Mouse (Mus musculus) CD4-positive, CD25-positive, alpha-beta regulatory T cell, adult 2 months (primary cell): ENCODE measurements around the gene Plekha1.
A peak's percentile ranks its signal among the peaks of the same experiment; 100 is the strongest.

Source experiments
- DNase-seq: peaks from one replicate; pipeline ENCODE4 v3.0.0-alpha.2; 2012; ENCODE audit warnings: low read depth, low spot score

Plekha1 gene

DNA sequence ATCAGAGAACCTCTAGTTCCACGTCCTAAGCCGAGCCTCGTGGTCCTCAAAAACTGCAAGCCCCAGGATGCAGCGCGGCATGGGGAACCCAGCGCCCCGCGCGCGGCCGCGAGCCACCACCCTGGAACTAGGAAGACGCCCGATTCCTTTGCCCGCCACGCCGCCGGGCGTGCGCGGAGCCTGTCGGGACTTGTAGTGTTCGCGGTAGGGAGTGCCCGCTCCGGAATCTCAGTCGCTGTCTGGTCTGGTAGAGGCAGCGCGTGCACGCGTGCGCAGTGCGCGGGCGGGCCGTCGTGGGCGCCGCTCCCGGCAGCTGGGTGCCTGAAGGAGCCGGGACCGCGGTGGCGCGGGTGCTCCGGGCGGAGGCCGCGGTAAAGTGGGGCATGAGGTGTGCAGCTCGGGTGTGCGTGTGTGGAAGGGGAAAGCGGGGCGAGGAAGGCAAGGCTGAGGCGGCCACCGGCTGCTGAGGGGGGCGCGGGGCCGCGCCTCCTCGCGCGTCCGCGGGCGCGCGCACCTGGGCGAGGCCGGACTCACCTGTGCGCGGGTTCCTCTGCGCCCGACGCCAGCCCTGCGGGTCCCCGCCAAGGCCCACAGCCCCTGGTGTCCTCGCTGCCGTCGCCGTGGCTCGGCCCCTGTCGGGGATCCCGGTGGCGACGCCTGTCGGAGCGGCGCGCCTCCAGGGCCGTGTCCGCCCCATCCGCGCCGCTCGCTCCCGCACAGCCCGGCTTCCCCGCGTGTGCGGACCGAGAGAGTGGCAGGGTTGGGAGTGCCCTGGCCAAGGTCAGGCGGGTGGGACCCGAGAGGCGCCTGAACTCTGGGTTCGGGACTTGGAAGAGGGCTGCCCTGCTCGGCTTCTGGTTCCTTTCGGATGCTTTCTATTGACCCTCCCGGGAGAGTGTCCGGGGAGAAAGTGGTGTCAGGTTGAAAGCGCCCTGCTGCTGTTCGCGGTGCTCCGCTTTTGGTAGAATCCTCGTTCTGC lies at the start of gene Plekha1:
Gene Plekha1, plus strand, starts transcription at position 144 of the 979 bp plus-strand sequence.
- DNase-seq: peak; percentile 97

DNA sequence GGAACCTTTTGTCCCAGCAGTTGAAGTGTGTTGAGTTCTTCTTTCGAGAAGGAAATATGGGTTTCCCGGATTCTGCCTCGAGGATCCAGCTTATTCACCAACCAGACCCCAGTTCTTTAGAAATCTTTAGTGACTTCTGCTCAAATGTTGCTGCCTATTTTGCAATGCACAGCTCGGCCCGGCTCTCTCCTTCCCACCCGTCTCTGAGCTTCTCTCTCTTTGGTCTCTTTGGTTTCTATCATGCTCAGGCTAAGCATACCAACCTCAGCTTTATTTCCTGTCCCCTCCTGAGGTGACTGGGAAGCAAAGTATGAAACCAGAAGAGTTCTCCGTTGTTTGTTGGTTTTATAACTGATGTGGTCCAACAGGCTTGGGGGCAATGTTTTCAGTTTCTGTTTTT lies 49.3 kb upstream of the Plekha1 start:
- no peak for DNase-seq

DNA sequence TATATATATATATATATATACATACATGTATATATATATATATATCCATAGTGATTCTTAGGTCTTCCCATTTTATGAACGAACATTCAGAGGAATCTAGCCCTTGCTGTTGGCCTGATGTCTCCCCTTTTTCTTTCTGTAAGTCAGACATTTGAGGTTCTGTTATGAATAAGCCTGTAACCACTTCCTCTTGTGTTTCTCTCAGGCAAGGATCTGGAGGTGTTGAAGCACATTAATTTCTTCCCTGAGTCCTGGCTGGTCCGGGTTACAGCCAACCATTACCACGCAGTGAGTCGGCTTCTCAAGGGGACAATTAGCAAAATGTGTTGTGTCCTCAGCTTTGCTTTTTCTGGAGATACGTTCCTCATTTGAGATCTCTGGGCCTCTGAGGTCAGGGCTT lies 46.7 kb upstream of the Plekha1 start:
- DNase-seq: peak; percentile 45

DNA sequence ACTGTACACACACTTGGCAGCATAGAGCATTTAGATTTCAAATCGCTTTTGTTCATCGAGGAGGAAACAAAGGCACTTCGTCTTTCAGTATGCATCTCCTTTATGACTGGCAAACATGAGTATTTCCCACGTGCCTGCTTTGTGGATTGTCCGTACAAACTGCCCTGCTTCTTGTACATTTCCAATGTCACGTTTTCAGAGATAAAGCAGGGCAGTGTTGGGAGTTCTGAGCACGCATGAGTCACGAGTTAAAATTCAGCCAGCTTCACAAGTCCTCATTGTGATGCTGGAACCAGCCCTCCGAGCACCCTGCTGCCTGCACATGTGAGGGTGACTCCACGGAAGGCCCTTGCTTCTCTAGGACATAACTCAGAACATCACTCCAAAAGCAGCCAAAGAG lies 45.9 kb upstream of the Plekha1 start:
- no peak for DNase-seq

DNA sequence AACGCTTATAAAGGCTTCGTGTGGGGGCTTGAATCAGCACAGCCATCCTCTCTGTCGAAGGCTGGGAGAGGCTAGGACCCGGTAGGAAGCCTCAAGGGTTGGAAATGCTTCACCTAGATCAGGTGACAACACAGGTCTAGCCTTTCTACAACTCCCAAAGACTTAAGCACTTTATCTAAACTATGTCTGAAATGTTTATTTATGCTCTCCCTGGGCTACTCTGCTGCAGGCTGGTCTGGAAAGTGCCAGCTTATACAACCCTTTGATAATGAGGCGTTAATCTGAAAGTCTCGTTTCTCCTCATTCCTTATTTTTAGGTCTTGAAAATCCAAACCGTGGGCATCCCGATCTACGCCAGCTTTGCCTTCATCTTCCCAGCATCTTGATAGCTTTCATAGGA lies 41.6 kb upstream of the Plekha1 start:
- no peak for DNase-seq

DNA sequence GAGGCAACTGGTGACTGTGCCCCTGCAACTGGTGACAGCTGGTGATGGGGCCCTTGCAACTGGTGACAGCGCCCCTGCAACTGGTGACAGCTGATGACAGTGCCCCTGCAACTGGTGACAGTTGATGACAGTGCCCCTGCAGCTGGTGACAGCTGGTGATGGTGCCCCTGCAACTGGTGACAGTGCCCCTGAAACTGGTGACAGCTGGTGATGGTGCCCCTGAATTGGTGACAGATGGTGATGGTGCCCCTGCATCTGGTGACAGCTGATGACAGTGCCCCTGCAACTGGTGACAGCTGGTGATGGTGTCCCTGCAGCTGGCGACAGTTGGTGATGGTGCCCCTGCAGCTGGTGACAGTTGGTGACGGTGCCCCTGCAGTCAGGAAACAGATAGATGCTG lies 39.2 kb upstream of the Plekha1 start:
- no peak for DNase-seq

DNA sequence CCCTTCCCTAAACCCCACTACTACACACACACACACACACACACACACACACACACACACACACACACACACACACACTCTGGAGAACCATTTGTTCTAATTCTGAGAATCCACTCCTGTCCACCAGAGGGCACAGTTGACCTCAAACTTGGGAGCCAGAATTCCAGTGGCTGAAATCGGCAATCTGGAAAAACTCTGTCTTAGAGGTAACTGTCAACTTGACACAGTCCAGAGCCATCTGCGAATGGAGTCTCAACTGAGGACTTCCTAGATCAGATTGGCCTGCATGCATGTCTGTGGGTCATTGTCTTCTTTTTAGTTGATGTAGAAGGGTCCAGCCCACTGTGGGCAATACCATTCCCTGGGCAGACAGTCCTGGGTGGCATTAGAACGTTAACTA lies 38.1 kb upstream of the Plekha1 start:
- DNase-seq: peak; percentile 50

DNA sequence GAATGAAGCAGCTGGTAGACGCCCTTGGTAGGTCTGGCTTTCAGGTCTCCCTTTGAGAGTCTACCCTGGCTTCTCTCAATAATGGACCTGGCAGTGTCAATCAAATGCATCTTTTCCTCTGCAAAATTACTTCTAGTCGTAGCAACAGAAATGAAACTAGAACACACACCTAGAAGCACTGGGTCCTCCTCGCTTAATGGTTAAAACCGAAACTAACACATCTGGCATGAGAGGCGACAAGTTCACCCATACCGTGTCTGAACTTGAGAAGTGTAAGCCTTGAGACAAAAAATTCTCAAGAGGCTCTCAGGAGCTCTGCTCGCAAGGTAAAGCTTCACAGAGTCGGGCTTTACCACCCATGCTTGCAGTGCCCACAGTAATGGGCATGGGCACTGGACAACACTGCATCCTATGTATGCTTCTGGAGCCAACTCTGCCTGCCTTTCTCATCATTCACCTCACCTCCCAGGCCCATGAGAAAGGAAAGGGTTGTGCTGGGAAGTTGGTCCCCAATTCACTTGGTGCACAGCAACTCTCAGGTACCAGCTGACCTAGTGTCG lies 37.6 kb upstream of the Plekha1 start:
- DNase-seq: peak; percentile 62

DNA sequence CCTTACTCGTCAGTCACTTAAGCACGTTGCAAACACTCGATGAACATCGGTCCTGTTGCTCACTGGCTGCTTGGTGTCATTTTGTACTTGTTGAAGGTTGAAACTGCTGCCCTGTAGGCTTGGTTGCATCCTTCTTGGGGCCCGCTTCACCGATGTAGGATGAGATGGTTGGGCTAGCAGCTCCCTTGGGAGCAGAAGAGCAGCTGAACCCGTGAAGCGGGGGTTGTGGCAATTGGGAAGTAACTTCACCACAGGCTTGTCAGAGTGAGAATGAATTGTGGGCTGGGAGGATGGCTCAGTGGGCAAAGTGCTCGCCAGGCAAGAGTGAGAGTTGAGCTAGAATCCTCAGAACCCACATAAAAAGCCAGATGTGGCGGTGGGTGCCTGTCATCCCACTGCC lies 37.1 kb upstream of the Plekha1 start:
- DNase-seq: no peak

DNA sequence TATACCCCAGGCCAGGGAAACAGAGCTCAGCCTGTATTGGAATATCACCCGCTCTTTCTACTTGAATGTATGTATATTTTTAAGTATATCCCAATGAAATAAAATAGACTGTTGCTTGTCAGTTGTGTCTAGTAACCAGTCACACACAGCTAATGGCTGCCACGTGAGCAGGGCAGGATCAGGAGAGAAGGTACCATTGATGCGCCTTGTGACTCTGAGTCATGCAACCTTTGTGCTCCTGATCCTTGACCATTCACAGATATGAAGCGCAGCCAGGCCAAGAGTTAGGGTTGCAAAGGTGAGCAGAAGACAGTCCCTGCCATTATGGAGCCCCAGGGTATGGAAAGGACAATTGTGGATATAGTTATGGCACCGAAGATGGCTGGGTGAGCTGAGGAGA lies 34.0 kb upstream of the Plekha1 start:
- DNase-seq: no peak

DNA sequence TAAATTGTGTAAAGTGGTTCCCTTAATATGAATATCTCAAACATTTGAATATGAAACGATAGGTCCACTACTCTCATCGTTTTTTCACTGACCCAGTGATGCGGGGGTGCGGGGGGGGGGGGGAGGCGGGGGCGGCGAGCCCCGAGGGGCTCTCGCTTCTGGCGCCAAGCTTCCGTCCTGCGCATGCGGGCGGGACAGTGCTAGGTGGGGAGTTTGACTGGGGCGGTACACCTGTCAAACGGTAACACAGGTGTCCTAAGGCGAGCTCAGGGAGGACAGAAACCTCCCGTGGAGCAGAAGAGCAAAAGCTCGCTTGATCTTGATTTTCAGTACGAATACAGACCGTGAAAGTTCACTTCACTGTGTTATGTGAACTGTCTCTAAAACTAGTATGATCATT lies 31.3 kb upstream of the Plekha1 start:
- peak; percentile 94 for DNase-seq

DNA sequence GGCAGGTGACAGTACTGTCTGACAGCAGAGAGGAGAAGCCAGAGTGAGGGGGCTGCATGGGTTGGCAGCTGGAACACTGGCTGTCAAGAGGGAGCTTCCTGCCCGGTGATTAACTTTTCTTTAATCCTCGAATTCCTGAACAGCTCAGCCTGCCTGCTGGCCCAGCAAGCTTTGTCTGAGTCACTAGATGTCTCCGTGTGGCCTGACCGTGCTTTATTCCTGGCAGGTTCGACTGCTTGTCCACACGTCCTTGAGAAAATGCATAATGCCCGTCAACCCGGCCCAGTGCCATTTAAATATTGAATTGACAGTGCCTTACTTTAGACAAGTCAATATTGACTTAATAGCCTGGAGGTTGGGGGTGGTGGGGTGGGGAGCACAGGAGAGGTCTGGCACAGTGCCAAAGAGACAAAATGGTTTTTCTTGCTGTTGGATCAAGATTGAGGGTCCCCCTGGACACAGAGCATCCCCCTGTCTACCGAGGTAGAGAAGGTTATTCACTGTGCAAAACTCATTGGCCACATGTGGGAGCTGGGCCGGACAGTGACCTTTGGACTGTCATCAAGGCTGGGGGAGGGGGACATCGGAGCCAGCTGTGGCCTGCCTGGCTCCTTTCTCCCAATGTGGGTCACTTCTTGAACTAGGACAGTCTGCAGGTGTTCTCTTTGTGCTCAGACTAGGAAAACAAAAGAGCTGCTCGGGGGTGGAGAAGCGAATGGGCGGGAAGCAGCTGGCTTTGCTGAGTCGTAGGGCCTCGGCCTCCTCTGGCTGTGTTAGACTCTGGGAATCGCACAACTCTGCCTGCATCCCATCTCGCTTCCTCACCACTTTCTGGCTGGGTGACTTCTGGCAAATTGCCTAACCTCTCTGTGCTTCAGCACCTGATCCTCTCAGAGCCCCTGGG lies 30.3 kb upstream of the Plekha1 start:
- no peak for DNase-seq

DNA sequence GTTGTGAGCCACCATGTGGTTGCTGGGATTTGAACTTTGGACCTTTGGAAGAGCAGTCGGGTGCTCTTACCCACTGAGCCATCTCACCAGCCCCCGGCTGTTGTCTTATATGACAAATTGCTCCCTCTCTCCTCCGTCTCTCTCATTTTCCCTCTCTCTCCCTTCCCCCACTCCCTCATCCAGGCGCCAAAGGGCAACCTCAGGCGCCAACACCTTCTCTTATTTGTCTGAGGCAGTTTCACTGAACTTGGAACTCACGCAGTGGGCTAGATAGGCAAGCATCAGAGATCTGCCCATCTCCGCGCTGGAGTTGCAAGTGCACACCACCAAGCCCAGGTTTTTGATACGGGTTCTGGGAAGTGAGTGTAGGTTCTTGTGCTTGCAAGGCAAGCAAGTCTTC lies 29.5 kb upstream of the Plekha1 start:
- DNase-seq: no peak

DNA sequence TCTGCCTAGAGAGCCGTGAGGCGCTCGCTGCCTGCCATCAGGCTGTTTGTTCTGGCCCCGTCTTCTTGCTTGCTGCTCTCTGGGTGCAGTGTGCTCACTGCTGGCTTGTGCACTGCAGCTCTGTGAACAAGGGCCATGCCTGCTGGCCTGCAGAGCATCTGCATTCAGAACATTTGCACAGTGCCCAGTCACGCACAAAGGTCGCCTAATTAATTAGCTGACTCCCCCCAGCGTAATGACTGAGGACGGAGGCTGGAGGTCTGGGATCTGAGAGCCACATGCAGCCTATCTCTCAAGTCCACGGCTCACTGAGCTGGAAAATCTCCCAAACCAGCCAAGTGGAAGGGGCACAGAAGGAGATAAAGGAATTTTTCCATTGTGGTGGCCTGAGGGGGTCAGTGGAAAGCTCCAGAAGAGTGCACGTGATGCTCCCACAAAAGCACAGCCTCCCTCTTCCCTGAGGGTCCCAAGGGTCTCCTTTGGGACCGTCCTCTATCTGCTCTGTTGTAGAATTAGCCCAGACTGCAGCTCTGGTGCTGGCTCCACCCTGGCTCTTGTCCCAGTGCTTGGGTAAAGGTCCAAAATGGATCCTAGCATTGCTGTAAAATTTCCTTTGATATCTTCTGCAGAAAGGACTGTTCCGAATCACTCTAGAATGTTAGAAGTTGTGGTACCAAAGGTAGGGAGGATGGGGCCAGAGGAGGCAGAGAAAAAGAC lies 27.5 kb upstream of the Plekha1 start:
- no peak for DNase-seq

DNA sequence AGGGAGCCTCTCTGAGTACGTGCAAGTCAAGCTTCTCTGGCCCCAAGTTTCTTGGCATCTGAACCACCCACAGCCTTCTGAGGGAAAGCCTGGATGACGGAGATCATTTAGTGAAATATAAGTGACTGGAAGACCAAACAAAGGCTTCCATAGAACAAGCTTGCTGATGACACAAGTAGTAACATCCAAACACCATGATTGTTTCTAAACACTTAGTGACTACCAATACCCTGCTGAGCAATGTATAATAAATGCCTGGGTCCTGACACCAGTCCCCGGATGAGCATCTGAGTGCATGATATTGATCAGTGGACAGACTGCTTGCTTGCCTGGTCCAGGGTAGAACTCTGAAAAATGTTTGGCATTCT lies 26.9 kb upstream of the Plekha1 start:
- DNase-seq: no peak

DNA sequence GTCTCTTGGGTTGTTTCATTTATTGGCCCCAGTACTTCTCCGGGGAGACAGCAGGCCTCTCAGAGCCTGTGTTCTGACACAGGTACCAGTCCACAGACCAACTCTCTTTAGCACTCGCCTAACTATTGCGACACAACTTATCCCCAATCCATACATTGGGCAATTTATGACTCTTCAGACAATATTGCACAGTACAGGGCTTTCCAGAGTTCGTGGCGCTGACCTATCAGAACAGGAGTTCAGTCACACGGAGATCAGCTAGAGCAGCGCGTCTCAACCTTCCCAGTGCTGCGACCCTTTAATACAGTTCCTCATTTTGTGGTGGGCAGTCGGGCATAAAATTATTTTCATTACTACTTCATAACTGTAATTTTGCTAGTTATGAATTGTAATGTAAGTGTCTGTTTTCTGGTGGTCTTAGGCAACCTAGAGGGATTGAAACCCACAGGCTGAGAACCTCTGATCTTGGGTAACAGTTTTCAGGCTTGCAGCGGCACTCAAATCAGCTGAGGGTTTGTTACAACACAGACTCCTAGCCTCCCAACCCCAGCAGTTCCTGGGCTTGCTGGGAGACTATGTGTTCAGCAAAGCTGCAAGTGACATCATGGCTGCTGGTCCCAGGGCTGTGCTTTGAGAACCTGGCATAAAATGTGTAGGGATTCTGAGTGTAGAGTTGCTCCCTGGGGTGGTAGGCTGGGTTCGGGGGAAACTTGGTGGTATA lies 26.0 kb upstream of the Plekha1 start:
- no peak for DNase-seq

DNA sequence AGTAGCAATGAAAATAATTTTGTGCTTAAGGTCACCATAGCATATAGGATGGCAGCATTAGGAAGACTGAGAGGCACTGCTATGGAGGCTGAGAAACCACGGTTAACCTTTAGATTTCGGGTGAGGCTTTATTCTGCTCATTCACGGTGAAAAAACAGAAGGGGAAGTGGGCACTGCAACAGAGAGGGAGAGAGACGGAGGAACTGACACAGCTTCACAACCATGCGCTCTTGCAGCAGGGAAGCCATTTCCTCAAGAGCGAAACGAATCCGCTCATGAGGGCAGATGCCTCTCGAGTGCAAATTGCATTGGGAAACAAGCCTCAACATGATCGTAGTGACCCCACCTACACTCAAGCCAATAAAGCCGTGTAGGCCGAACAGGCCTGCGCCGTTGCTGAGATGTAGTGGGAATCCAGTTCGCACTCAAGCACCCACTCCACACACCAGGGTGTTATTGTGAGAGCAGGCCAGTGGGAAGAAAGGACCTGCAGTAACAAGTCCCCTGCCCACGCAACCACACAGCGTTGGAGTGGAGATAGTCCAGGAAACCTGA lies 18.3 kb upstream of the Plekha1 start:
- no peak for DNase-seq

DNA sequence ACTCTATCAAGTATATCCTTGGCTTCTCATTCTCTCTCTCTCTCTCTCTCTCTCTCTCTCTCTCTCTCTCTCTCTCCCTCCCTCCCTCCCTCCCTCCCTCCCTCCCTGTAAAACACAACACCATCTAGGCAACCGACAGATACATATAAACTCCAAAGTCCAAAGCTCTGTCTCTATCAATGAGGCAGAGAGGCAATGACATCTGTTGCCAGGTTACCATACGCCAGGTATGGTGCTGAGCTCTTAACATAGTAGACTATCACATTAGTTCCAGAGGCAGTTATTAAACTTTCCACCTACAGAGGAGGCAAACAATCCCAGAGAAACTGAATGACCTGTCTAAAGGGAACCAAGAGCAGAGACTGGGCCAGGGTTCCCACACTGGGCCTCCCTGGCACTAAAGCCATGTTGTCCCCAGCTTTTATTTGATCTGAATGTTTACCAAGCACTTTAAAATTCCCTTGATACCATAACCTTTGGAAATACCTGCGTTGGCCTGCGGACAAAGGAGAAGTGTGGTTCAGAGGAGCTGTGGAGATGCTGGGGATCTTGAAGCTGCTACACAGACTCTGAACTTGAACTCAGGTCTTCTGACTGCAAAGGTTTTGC lies 10.8 kb upstream of the Plekha1 start:
- no peak for DNase-seq

DNA sequence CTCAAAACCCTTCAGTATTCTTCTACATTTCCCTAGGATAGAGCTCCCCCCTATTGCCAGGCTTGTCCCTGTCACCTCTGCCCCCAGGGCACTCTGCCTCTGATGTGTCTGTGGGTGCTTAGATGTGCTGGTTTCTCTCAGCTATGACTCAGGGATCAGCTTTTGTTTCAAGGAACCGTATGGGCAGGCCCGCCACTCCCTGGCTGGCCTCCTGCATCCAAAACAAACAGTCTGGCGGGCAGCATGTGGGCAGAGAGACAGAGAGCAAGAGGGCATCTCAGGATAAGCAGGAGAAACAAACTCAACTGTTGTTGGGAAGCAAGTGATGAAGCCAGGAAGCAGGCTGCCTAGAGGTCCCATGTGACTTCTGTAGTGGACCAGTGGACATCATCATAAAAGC lies 9.9 kb upstream of the Plekha1 start:
- DNase-seq: no peak

DNA sequence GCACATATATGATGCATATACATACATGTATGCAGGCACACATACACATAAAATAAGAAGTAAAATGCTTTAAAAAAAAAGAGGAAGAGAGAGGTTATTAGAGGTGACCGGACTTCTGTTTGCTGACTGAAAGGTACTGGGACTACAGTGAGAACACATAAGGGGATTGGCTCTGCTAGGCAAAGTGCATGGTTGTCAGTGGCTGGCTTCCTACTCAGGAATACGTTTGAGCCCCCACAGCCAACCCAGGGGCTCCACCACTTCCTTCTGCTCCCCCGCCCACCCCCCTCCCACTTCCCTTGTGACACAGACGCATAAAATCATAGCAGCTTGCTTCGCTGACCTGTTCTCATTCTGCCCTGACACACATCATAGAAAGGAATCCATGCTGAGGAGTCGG lies 7.6 kb upstream of the Plekha1 start:
- peak; percentile 9 for DNase-seq
